Mouse (Mus musculus): ENCODE data around the gene Pcyt1a.

DNA sequence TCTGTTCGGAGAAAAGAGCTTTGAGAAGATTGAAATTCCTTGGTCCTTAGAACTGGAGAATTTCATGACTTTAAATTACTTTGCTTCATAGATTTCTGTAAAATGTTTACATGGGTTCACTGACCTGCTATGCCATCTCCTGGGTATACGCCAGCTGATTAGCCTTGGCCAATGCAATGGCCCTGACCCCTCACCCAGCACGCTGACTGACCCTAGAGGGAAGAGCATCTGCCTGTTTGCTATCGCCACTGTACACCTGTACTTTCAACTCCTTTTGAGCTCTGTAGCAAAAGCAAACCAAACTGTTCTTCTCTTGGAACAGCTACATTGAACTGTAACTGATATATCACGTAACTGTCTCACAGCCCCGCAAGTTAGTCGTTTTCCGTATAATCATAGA lies 22.4 kb downstream of the Pcyt1a start:
- no peak for TF ChIP-seq CTCF (IDR thresholded peaks at IDR 0.05; ENCODE audit: control insufficient read depth, insufficient read depth, insufficient read length)
- TF ChIP-seq CEBPB (IDR thresholded peaks at IDR 0.05; ENCODE audit: low read depth), result no peak
- no peak for TF ChIP-seq MYOG (IDR thresholded peaks at IDR 0.05; ENCODE audit: control insufficient read depth, extremely low read depth, insufficient read length)
- no peak for TF ChIP-seq USF1 (IDR thresholded peaks at IDR 0.05; ENCODE audit: low read depth)
- no peak for TF ChIP-seq MAX (IDR thresholded peaks at IDR 0.05)
- no peak for TF ChIP-seq MYOD1 (IDR thresholded peaks at IDR 0.05; ENCODE audit: control insufficient read depth, insufficient read length, low read depth)

Data from C2C12 (cell line).